Mouse (Mus musculus) heart, postnatal 0 days (tissue): ENCODE measurements around the gene Acsm2.

Experiments
- CTCF ChIP-seq: IDR thresholded peaks from 2 replicates; pipeline ENCODE4 v1.5.1; 2016; ENCODE audit warnings: antibody characterized with exemption, control low read depth, low read depth
- EP300 ChIP-seq: IDR thresholded peaks from 2 replicates; pipeline ENCODE4 v1.6.1; 2016; ENCODE audit warnings: antibody characterized with exemption, low read depth

GRCm38 (mm10) chr7:119519654-119520053, 34.5 kb upstream of the Acsm2 start:
- TF ChIP-seq CTCF (peak; percentile 69), EP300 (no peak)
